Comparison of ENCODE assay signal across 7 mouse cellular contexts in the genomic region with DNA sequence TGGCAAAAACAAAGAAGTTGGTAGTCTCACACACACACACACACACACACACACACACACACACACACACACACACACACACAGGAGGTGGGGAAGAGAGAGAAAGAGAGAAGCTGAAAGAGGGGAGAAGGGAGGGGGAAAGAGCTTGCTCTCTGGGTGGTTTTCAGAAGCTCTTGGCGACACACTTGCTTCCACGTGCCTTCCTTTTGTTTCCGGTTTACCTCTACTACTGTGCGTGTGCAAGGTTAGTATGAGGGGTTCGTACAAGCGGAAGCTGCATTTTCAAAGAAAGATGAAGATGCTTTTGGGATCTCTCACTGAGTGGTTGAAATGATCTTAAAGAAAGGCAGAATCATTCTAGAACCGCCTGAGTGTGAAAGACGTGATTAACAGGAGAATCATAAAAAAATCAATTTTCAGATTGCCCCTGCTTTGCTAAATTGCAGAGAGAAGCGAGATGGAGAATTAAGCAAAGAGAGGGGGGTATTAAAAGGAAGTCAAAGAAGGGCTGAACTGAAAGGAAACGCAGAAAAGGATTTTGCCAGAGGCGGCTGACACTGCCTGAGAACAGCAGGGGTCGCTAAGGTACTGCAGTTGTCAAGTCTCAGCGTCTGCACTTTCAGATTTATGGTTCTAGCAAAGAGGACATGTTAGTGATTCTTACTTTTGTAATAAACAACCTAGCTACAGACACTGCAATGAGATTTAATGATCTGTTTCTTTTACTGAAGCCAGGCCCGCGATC.
A peak's percentile ranks its signal among the peaks of the same experiment; 100 is the strongest.
DNase-seq lines count a peak whose midpoint lies in the region; ATAC-seq and TF ChIP-seq lines count a peak whose summit lies in the region.

No protein-coding gene starts in this region.

- H3K36me3 ChIP-seq in forebrain, embryonic 15.5 days = no peaks in the 10 kb centered on the region
- no peaks in the 10 kb centered on the region for H3K36me3 ChIP-seq in midbrain, embryonic 11.5 days (ENCODE audit: control insufficient read depth, insufficient read depth, low read length)
- no peaks in the 10 kb centered on the region for H3K36me3 ChIP-seq in stomach, embryonic 16.5 days (ENCODE audit: control insufficient read depth, insufficient read depth, low read length)

- peak; percentile 86 for TF ChIP-seq CTCF in Patski (IDR thresholded peaks at IDR 0.05)

- DNase-seq in Patski (ENCODE audit: low read depth, low spot score) = no peak
- DNase-seq in c-Kit-positive CD71-negative TER-119-negative erythroid progenitor cells, embryonic 14.5 days (ENCODE audit: low read depth) = peak; percentile 19
- peak; percentile 20 for DNase-seq in hindlimb bud, embryonic 11.5 days (ENCODE audit: extremely low spot score, low read depth, low spot score)
- peak; percentile 74 for DNase-seq in left cerebral cortex, adult 18-20 months (ENCODE audit: low spot score in 2 of 2)
- peak; percentile 93 for DNase-seq in midbrain, embryonic 11.5 days (ENCODE audit: low spot score, missing footprints)

- ATAC-seq in Patski = peak; percentile 47
- peak; percentile 90 for ATAC-seq in forebrain, embryonic 15.5 days (replicated peaks)
- ATAC-seq in midbrain, embryonic 11.5 days (ENCODE audit: low FRiP score) = peak; percentile 80
- ATAC-seq in stomach, embryonic 16.5 days (ENCODE audit: insufficient read depth, low FRiP score) = no peak

- POLR2A ChIA-PET in Patski (lab: Charles Lee) = no interaction called here

- H3K4me2 ChIP-seq in forebrain, embryonic 15.5 days (replicated peaks) = peak overlapping the region; percentile 43
- H3K4me2 ChIP-seq in midbrain, embryonic 11.5 days = peak overlapping the region; percentile 31; the same call in 1 of the 2 replicates
- peak overlapping the region; percentile 40 for H3K4me2 ChIP-seq in stomach, embryonic 16.5 days (ENCODE audit: low read depth, low read length)

- H3K27ac ChIP-seq in forebrain, embryonic 15.5 days (replicated peaks) = peak overlapping the region; percentile 54; the same call in 1 of the 2 replicates
- no peak overlapping the region for H3K27ac ChIP-seq in midbrain, embryonic 11.5 days (ENCODE audit: low read depth, low read length)
- no peak overlapping the region for H3K27ac ChIP-seq in stomach, embryonic 16.5 days (ENCODE audit: low read length)

- H3K9me3 ChIP-seq in forebrain, embryonic 15.5 days = no peaks in the 10 kb centered on the region
- no peaks in the 10 kb centered on the region for H3K9me3 ChIP-seq in midbrain, embryonic 11.5 days (ENCODE audit: control insufficient read depth, low read length)
- no peaks in the 10 kb centered on the region for H3K9me3 ChIP-seq in stomach, embryonic 16.5 days (replicated peaks; ENCODE audit: control insufficient read depth, low read length)

- CTCF ChIA-PET in Patski (lab: Charles Lee) = interaction anchor here (0.9 to 1.2 kb wide), 2 partner anchors 12 to 1008 kb away, joined by 3 read pairs; no protein-coding TSS in a partner anchor

- H3K4me3 ChIP-seq in forebrain, embryonic 15.5 days = peak overlapping the region; percentile 27
- no peak overlapping the region for H3K4me3 ChIP-seq in midbrain, embryonic 11.5 days (ENCODE audit: low read depth, low read length)
- peak overlapping the region; percentile 32 for H3K4me3 ChIP-seq in stomach, embryonic 16.5 days (replicated peaks; ENCODE audit: low read length)

- peaks cover 3% of the 10 kb centered on the region; the same call in 1 of the 2 replicates for H3K4me1 ChIP-seq in forebrain, embryonic 15.5 days
- H3K4me1 ChIP-seq in midbrain, embryonic 11.5 days (ENCODE audit: control insufficient read depth, insufficient read depth, low read length) = no peaks in the 10 kb centered on the region
- no peaks in the 10 kb centered on the region for H3K4me1 ChIP-seq in stomach, embryonic 16.5 days (ENCODE audit: control insufficient read depth, insufficient read depth, low read length)

- H3K27me3 ChIP-seq in Patski = no peaks in the 10 kb centered on the region
- H3K27me3 ChIP-seq in forebrain, embryonic 15.5 days = 0 out of 2 replicates have a peak, but pooled peaks cover 4% of the 10 kb centered on the region
- H3K27me3 ChIP-seq in midbrain, embryonic 11.5 days (ENCODE audit: control insufficient read depth, insufficient read depth, low read length) = no peaks in the 10 kb centered on the region
- no peaks in the 10 kb centered on the region for H3K27me3 ChIP-seq in stomach, embryonic 16.5 days (ENCODE audit: control insufficient read depth, insufficient read depth, low read length)

- H3K9ac ChIP-seq in forebrain, embryonic 15.5 days (replicated peaks) = peak overlapping the region; percentile 38
- H3K9ac ChIP-seq in midbrain, embryonic 11.5 days (ENCODE audit: low read length) = peak overlapping the region; percentile 39; the same call in 1 of the 2 replicates
- peak overlapping the region; percentile 12; the same call in 1 of the 2 replicates for H3K9ac ChIP-seq in stomach, embryonic 16.5 days (ENCODE audit: low read length)

- 6% methylated on average over 15 of the region's 15 CpGs for WGBS in forebrain, embryonic 15.5 days
- 17% methylated on average over 15 of the region's 15 CpGs for WGBS in midbrain, embryonic 11.5 days
- WGBS in stomach, embryonic 16.5 days = 19% methylated on average over 15 of the region's 15 CpGs

- in situ Hi-C loops in Patski (cut with MboI; ENCODE audit: low pct_unique_long_range_greater_than_20kb) = loop anchor here (10.0 to 25.0 kb wide), 3 partner anchors 548 to 1006 kb away; no protein-coding TSS in a partner anchor
